Mouse (Mus musculus) thymus, adult 2 months (tissue): ENCODE data around the gene Sv2b. TPM values are rescaled to one million over a fixed set of nuclear protein-coding genes. Genes with fewer than 3 reads are reported as not detected.
A peak's percentile ranks its signal among the peaks of the same experiment; 100 is the strongest.

Experiments used
- DNase-seq: peaks from one replicate; pipeline ENCODE4 v3.0.0; 2021
- H3K27ac ChIP-seq: fragments of 200-500 bp; 2 replicates; pipeline ENCODE4 v1.5.1; 2012; ENCODE audit warnings: low read length, control low read depth; ENCODE audit not compliant: control insufficient read depth, insufficient read depth
- H3K27me3 ChIP-seq: fragments of 200-500 bp; 2 replicates; pipeline ENCODE4 v1.6.1; 2012; ENCODE audit warnings: mild to moderate bottlenecking, low read length, moderate library complexity, mixed read lengths; ENCODE audit not compliant: control insufficient read depth, insufficient read depth
- H3K36me3 ChIP-seq: fragments of 200-500 bp; 2 replicates; pipeline ENCODE4 v1.6.1; 2012; ENCODE audit warnings: mild to moderate bottlenecking, low read length, moderate library complexity; ENCODE audit not compliant: control insufficient read depth, insufficient read depth
- H3K4me1 ChIP-seq: fragments of 200-500 bp; replicated peaks from 2 replicates; pipeline ENCODE4 v1.6.1; 2012; ENCODE audit warnings: low read length; ENCODE audit not compliant: control insufficient read depth, insufficient read depth
- H3K4me3 ChIP-seq: fragments of 200-500 bp; 2 replicates; pipeline ENCODE4 v1.5.1; 2012; ENCODE audit warnings: mild to moderate bottlenecking, low read length, control low read depth, moderate library complexity; ENCODE audit not compliant: control insufficient read depth, insufficient read depth
- CTCF ChIP-seq: fragments of 200-500 bp; IDR thresholded peaks from 2 replicates; pipeline ENCODE4 v1.5.1; 2012; ENCODE audit warnings: mild to moderate bottlenecking, control low read depth, low read length, moderate library complexity, borderline replicate concordance; ENCODE audit not compliant: control insufficient read depth, poor library complexity, insufficient read depth; ENCODE audit errors: extremely low read depth
- POLR2A ChIP-seq: fragments of 200-500 bp; IDR thresholded peaks from 2 replicates; pipeline ENCODE4 v1.6.1; 2012; ENCODE audit warnings: mild to moderate bottlenecking, low read length, control low read depth, moderate library complexity; ENCODE audit not compliant: control insufficient read depth, poor library complexity, insufficient read depth; ENCODE audit errors: extremely low read depth
- WGBS: fragments of 180-500 bp; shearing (Covaris S2); methylation state at CpG from one replicate; pipeline ENCODE4 v1.1.7; 2018; 5-methylcytosine and 5-hydroxymethylcytosine counted together
- polyA plus RNA-seq: library from polyadenylated mRNA; depleted of rRNA; stranded (reverse); fragments of >200 nt; gene quantifications from 2 replicates; pipeline ENCODE4 v1.2.3, GENCODE M21; 2012

Sv2b gene
- polyA plus RNA-seq, 1 experiment = 0.94 TPM

- H3K27me3 ChIP-seq = no peaks in the 10 kb centered on the region
- DNase-seq = no peak
- H3K27ac ChIP-seq = no peak overlapping the region
- H3K4me1 ChIP-seq = peaks cover 3% of the 10 kb centered on the region
- WGBS = 90% methylated on average over 1 of the region's 1 CpGs
- no peaks in the 10 kb centered on the region for H3K36me3 ChIP-seq
- TF ChIP-seq CTCF = no peak
- TF ChIP-seq POLR2A = no peak
- no peak overlapping the region for H3K4me3 ChIP-seq
These were observed 161.9 kb downstream of the Sv2b start for GRCm38 (mm10) chr7:75147174-75147573.

- H3K36me3 ChIP-seq = no peaks in the 10 kb centered on the region
- DNase-seq = no peak
- peaks cover 7% of the 10 kb centered on the region for H3K4me1 ChIP-seq
- H3K27ac ChIP-seq = no peak overlapping the region
- TF ChIP-seq POLR2A (no peak), CTCF (no peak)
- 8% methylated on average over 2 of the region's 2 CpGs for WGBS
- no peaks in the 10 kb centered on the region for H3K27me3 ChIP-seq
- H3K4me3 ChIP-seq = no peak overlapping the region
These were observed 166.3 kb downstream of the Sv2b start for GRCm38 (mm10) chr7:75142800-75143199.

GRCm38 (mm10) chr7:75141919-75142700, 167.0 kb downstream of the Sv2b start:
- no peak for DNase-seq
- Histone ChIP-seq H3K27me3 (no peaks in the 10 kb centered on the region), H3K4me1 (peaks cover 7% of the 10 kb centered on the region), H3K36me3 (no peaks in the 10 kb centered on the region), H3K4me3 (no peak overlapping the region), H3K27ac (no peak overlapping the region)
- TF ChIP-seq CTCF = no peak
- no peak for TF ChIP-seq POLR2A
- WGBS = 17% methylated on average over 17 of the region's 17 CpGs

GRCm38 (mm10) chr7:75139306-75139705, 169.8 kb downstream of the Sv2b start:
- Histone ChIP-seq H3K27me3 (no peaks in the 10 kb centered on the region), H3K27ac (no peak overlapping the region), H3K4me1 (peaks cover 7% of the 10 kb centered on the region), H3K36me3 (no peaks in the 10 kb centered on the region), H3K4me3 (no peak overlapping the region)
- DNase-seq = no peak
- no peak for TF ChIP-seq CTCF
- TF ChIP-seq POLR2A = no peak
- WGBS = 94% methylated on average over 2 of the region's 2 CpGs

- DNase-seq = peak; percentile 17
- no peak for TF ChIP-seq POLR2A
- TF ChIP-seq CTCF = no peak
- Histone ChIP-seq H3K27me3 (no peaks in the 10 kb centered on the region), H3K4me1 (no peaks in the 10 kb centered on the region; the same call in 1 of the 2 replicates), H3K4me3 (no peak overlapping the region), H3K27ac (no peak overlapping the region), H3K36me3 (no peaks in the 10 kb centered on the region)
- 39% methylated on average over 15 of the region's 15 CpGs for WGBS
These were observed 174.1 kb downstream of the Sv2b start for GRCm38 (mm10) chr7:75134710-75135617.

- DNase-seq = no peak
These were observed 181.0 kb downstream of the Sv2b start for GRCm38 (mm10) chr7:75128036-75128435.

GRCm38 (mm10) chr7:75124067-75124466, 185.0 kb downstream of the Sv2b start:
- Histone ChIP-seq H3K4me3 (no peak overlapping the region), H3K27me3 (no peaks in the 10 kb centered on the region), H3K36me3 (no peaks in the 10 kb centered on the region), H3K27ac (no peak overlapping the region), H3K4me1 (no peaks in the 10 kb centered on the region)
- WGBS = 65% methylated on average over 5 of the region's 5 CpGs
- no peak for DNase-seq
- TF ChIP-seq CTCF = no peak

More at GRCm38 (mm10) chr7:75128036-75128435, 181.0 kb downstream of the Sv2b start:
- no peak overlapping the region for H3K27ac ChIP-seq
- H3K36me3 ChIP-seq = no peaks in the 10 kb centered on the region
- H3K4me1 ChIP-seq = no peaks in the 10 kb centered on the region
- TF ChIP-seq POLR2A = no peak
- no peak for TF ChIP-seq CTCF
- H3K4me3 ChIP-seq = no peak overlapping the region
- no peaks in the 10 kb centered on the region for H3K27me3 ChIP-seq
- 96% methylated on average over 4 of the region's 4 CpGs for WGBS
